Mouse (Mus musculus) bone marrow, adult 2 months (tissue): ENCODE measurements around the gene Gar1. TPM values are rescaled to one million over a fixed set of nuclear protein-coding genes. Genes with fewer than 3 reads are reported as not detected.

ENCODE experiments used
- H3K27ac ChIP-seq: fragments of 200-500 bp; 2 replicates; pipeline ENCODE4 v1.5.1; 2012; ENCODE audit warnings: low read depth, mild to moderate bottlenecking, control low read depth, inconsistent platforms, low read length; ENCODE audit not compliant: control insufficient read depth, poor library complexity, insufficient read depth
- H3K4me1 ChIP-seq: fragments of 200-500 bp; 2 replicates; pipeline ENCODE4 v1.6.1; 2011; ENCODE audit warnings: low read length; ENCODE audit not compliant: control insufficient read depth, insufficient read depth
- H3K4me3 ChIP-seq: fragments of 200-500 bp; replicated peaks from 2 replicates; pipeline ENCODE3; 2011; ENCODE audit warnings: mild to moderate bottlenecking, low read depth, low read length, control low read depth; ENCODE audit not compliant: control insufficient read depth
- CTCF ChIP-seq: fragments of 200-500 bp; IDR thresholded peaks from 2 replicates; pipeline ENCODE4 v1.5.1; 2011; ENCODE audit warnings: low read length, control low read depth; ENCODE audit not compliant: control insufficient read depth, insufficient read depth
- POLR2A ChIP-seq: fragments of 200-500 bp; IDR thresholded peaks from 2 replicates; pipeline ENCODE4 v1.6.1; 2011; ENCODE audit warnings: low read depth, mild to moderate bottlenecking, control low read depth, low read length, borderline replicate concordance; ENCODE audit not compliant: control insufficient read depth
- WGBS: fragments of 180-500 bp; shearing (Covaris S2); methylation state at CpG from one replicate; pipeline ENCODE4 v1.1.7; 2018; 5-methylcytosine and 5-hydroxymethylcytosine counted together
- polyA plus RNA-seq: library from polyadenylated mRNA; stranded (reverse); fragments of >200 nt; gene quantifications from 2 replicates; pipeline ENCODE4 v1.2.4, GENCODE M21; 2011; ENCODE audit warnings: low replicate concordance; ENCODE audit not compliant: missing spikeins, insufficient read depth, insufficient read length

The Gar1 gene
- polyA plus RNA-seq, 1 experiment, result 115 TPM

DNA sequence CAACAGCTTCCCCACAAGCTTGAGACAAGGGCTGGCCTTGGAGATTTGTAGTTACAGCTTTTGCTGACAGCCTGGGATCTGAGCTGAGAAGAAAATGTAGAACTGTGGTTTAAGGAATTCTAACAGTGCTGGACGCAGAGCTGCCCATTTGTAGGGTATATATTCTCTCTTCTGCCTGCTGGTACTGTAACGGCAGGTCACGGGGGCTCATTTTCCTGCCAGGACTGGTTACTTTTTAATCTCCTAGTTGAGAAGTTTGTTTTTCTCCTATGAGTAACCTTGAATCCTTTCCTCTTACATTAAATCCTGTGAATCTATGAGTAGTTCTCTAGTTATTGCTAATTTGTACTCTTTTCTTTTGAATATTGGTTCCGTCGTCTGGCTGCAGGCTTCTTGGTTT is 37.4 kb downstream of the Gar1 start:
- Histone ChIP-seq H3K27ac (no peak overlapping the region), H3K4me3 (no peak overlapping the region), H3K4me1 (no peaks in the 10 kb centered on the region)
- no peak for TF ChIP-seq POLR2A
- TF ChIP-seq CTCF, result no peak
- WGBS, result 85% methylated on average over 5 of the region's 5 CpGs

DNA sequence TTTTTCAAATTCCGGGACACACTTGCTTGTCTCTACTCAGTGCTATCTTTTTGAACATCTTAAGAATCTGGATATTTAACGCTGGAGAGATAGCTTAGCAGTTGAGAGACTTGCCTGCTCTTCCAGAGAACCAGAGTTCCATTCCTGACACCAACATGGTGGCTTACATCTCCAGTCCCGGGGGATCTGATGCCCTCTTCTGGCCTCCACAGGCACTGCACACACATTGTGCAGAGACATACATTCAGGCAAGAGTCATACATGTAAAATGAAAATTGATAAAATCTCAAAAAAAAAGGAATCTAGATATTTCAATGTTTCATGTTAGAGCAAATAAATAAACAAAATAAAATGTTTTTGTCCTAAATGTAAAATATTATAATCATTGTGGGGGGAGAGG is 48.5 kb downstream of the Gar1 start:
- no peak overlapping the region for H3K4me3 ChIP-seq
- TF ChIP-seq CTCF (no peak), POLR2A (no peak)
- H3K4me1 ChIP-seq, result no peaks in the 10 kb centered on the region
- WGBS, result 77% methylated on average over 3 of the region's 3 CpGs
- H3K27ac ChIP-seq, result no peak overlapping the region

DNA sequence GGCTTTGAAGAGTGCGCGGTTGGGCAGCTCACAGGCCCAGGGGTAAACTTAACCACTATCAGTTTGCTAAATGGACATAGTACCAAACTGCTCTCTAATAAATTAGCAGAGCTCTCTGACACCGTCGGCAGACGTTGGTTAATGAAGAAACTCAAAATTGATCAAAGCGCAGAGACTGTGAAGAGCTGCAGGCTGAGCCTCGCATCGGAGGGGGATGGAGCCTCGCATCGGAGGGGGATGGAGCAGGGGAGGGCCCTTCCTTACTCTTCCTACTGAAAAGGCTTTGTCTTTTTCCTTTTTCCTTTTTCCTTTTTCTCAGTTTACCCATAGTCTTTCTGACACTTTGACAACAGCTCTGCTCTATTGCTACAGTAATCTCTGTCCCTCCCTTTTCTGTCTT is 49.8 kb downstream of the Gar1 start:
- Histone ChIP-seq H3K4me1 (no peaks in the 10 kb centered on the region), H3K4me3 (no peak overlapping the region), H3K27ac (no peak overlapping the region)
- TF ChIP-seq POLR2A, result no peak
- no peak for TF ChIP-seq CTCF
- WGBS, result 70% methylated on average over 10 of the region's 10 CpGs

Other genes starting within 250 kb of the Gar1 start
- gene Egf, start 76.1 kb downstream of the Gar1 start, polyA plus RNA-seq, result 1.7 and 2.7 TPM in 2 replicates
- gene Lrit3, start 27.4 kb downstream of the Gar1 start, polyA plus RNA-seq, result not detected in 2 replicates
- not detected in 2 replicates for gene Rrh, start 8.8 kb downstream of the Gar1 start, polyA plus RNA-seq
- gene Cfi, start 4.5 kb upstream of the Gar1 start, polyA plus RNA-seq, result 2.2 TPM in 1 of 2 replicates, not detected in the other
- gene Pla2g12a, start 47.2 kb upstream of the Gar1 start, polyA plus RNA-seq, result 39.5 and 41.6 TPM in 2 replicates
- 10.7 and 16.2 TPM in 2 replicates for gene Casp6, start 70.0 kb upstream of the Gar1 start, polyA plus RNA-seq
- gene Mcub, start 138.8 kb upstream of the Gar1 start, polyA plus RNA-seq, result 2.3 TPM in 1 of 2 replicates, not detected in the other
- gene Sec24b, start 230.2 kb upstream of the Gar1 start, polyA plus RNA-seq, result 29.8 and 46.9 TPM in 2 replicates